Mouse (Mus musculus) ES-Bruce4 (cell line): ENCODE data around the gene Rxrb.

Experiments used
- CTCF ChIP-seq: IDR thresholded peaks from one replicate; pipeline ENCODE4 v1.8.1; 2011; ENCODE audit warnings: low read depth, low read length
- EP300 ChIP-seq: IDR thresholded peaks from 2 replicates; pipeline ENCODE4 v1.6.1; 2011; ENCODE audit warnings: low read depth, low read length; ENCODE audit not compliant: insufficient read depth

DNA sequence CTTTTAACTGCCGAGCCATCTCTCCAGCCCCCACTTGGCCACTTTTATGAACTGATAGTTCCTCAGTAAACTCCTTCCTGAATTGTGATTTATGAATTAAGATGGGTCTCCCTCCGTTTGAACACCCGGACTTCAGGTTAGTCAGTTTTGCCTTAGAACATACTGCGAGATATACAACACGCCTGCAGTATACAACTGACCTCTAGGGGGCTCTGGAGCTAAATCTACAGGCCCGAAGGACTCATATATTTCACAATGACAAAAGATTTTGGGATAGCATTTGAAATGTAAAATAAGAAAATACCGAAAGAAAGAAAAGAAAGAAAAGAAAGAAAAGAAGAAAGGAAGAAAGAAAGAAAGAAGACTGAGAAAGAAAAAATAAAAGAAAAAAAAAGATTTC, 43.7 kb downstream of the Rxrb start:
- TF ChIP-seq CTCF: no peak
- TF ChIP-seq EP300: no peak
